Mouse (Mus musculus): Measurements from ENCODE around the gene Sugct. TPM values are rescaled to one million over a fixed set of nuclear protein-coding genes. Genes with fewer than 3 reads are reported as not detected.

Gene Sugct
- total and polyA plus RNA-seq, 2 experiments: 10.9 to 25.4 TPM

DNA sequence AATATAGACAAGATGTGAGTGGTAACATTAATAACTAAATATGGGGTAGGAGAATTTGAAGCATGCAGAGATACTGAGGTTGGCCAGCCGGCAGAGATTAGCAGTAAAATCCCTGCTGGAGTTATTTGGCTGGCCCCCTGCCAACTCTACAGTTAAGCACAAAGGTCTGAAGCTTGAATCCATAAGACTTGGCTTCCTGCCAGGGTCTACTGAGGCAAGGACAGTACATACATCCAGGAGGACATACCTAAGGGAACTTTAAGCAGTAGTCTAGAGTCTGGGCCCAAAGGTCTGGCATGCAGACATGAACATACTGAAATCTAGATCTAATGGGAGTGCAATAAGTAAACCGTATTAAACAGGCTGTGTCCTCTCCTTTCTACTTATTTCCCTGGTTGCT is 865.8 kb downstream of the Sugct start:
- Histone ChIP-seq H3K27ac (replicated peaks; ENCODE audit: insufficient read depth, low read depth, low read length) (no peak overlapping the region), H3K36me3 (ENCODE audit: control insufficient read depth, insufficient read depth, low read length) (no peaks in the 10 kb centered on the region), H3K4me3 (ENCODE audit: insufficient read depth, low read depth, low read length) (no peak overlapping the region), H3K79me2 (ENCODE audit: control insufficient read depth, insufficient read depth, low read length) (no peaks in the 10 kb centered on the region), H3K4me1 (ENCODE audit: control insufficient read depth, insufficient read depth, low read length) (no peaks in the 10 kb centered on the region), H3K9ac (ENCODE audit: low read depth, low read length) (no peak overlapping the region), H3K27me3 (ENCODE audit: control insufficient read depth, insufficient read depth, low read length) (no peaks in the 10 kb centered on the region)
- 47% methylated on average over 2 of the region's 2 CpGs for WGBS
- no peak for TF ChIP-seq CTCF (IDR thresholded peaks at IDR 0.05; ENCODE audit: low read depth, low read length)
- no peak for TF ChIP-seq POLR2A (IDR thresholded peaks at IDR 0.05; ENCODE audit: extremely low read depth, insufficient read depth, low read length)
- DNase-seq (ENCODE audit: extremely low read depth, low read depth, low spot score): peak; percentile 10

GRCm38 (mm10) chr13:16825619-16826018 is 869.7 kb downstream of the Sugct start:
- H3K36me3 ChIP-seq (ENCODE audit: control insufficient read depth, insufficient read depth, low read length): no peaks in the 10 kb centered on the region
- TF ChIP-seq POLR2A (IDR thresholded peaks at IDR 0.05; ENCODE audit: extremely low read depth, insufficient read depth, low read length): no peak
- no peak for TF ChIP-seq CTCF (IDR thresholded peaks at IDR 0.05; ENCODE audit: low read depth, low read length)
- H3K4me1 ChIP-seq (ENCODE audit: control insufficient read depth, insufficient read depth, low read length): no peaks in the 10 kb centered on the region
- no peaks in the 10 kb centered on the region for H3K79me2 ChIP-seq (ENCODE audit: control insufficient read depth, insufficient read depth, low read length)
- no peak for DNase-seq (ENCODE audit: extremely low read depth, low read depth, low spot score)
- no peak overlapping the region for H3K9ac ChIP-seq (ENCODE audit: low read depth, low read length)
- WGBS: 88% methylated on average over 6 of the region's 6 CpGs
- H3K27me3 ChIP-seq (ENCODE audit: control insufficient read depth, insufficient read depth, low read length): no peaks in the 10 kb centered on the region
- H3K27ac ChIP-seq (replicated peaks; ENCODE audit: insufficient read depth, low read depth, low read length): no peak overlapping the region
- H3K4me3 ChIP-seq (ENCODE audit: insufficient read depth, low read depth, low read length): no peak overlapping the region

GRCm38 (mm10) chr13:16821785-16822184 is 873.6 kb downstream of the Sugct start:
- H3K27me3 ChIP-seq (ENCODE audit: control insufficient read depth, insufficient read depth, low read length): no peaks in the 10 kb centered on the region
- H3K27ac ChIP-seq (replicated peaks; ENCODE audit: insufficient read depth, low read depth, low read length): no peak overlapping the region
- no peaks in the 10 kb centered on the region for H3K79me2 ChIP-seq (ENCODE audit: control insufficient read depth, insufficient read depth, low read length)
- no peak for DNase-seq (ENCODE audit: extremely low read depth, low read depth, low spot score)
- WGBS: 90% methylated on average over 4 of the region's 4 CpGs
- no peaks in the 10 kb centered on the region for H3K36me3 ChIP-seq (ENCODE audit: control insufficient read depth, insufficient read depth, low read length)
- H3K9ac ChIP-seq (ENCODE audit: low read depth, low read length): no peak overlapping the region
- no peaks in the 10 kb centered on the region for H3K4me1 ChIP-seq (ENCODE audit: control insufficient read depth, insufficient read depth, low read length)
- no peak for TF ChIP-seq CTCF (IDR thresholded peaks at IDR 0.05; ENCODE audit: low read depth, low read length)
- TF ChIP-seq POLR2A (IDR thresholded peaks at IDR 0.05; ENCODE audit: extremely low read depth, insufficient read depth, low read length): no peak
- no peak overlapping the region for H3K4me3 ChIP-seq (ENCODE audit: insufficient read depth, low read depth, low read length)

DNA sequence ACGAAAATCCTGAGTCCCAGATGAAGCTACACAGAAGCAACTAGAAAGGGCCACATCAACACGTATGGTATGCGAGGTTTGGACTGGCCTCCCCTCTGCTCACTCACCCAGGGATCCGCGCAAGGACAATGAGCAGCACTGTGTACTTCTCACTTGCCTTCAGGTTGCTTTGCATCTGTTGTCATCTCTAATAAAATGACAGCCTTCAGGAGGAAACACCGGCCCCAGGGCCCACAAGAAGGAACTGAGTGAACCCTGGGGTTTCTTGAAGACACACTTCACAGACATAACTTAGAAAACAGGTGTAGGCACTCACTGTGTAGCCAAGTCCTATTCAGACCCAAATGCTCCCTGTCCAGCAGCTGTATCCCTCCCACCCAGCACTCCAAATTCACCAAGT is 877.9 kb downstream of the Sugct start:
- H3K9ac ChIP-seq (ENCODE audit: low read depth, low read length): no peak overlapping the region
- H3K27ac ChIP-seq (replicated peaks; ENCODE audit: insufficient read depth, low read depth, low read length): no peak overlapping the region
- WGBS: 86% methylated on average over 6 of the region's 6 CpGs
- H3K79me2 ChIP-seq (ENCODE audit: control insufficient read depth, insufficient read depth, low read length): no peaks in the 10 kb centered on the region
- no peak overlapping the region for H3K4me3 ChIP-seq (ENCODE audit: insufficient read depth, low read depth, low read length)
- H3K36me3 ChIP-seq (ENCODE audit: control insufficient read depth, insufficient read depth, low read length): no peaks in the 10 kb centered on the region
- no peaks in the 10 kb centered on the region for H3K27me3 ChIP-seq (ENCODE audit: control insufficient read depth, insufficient read depth, low read length)
- TF ChIP-seq CTCF (IDR thresholded peaks at IDR 0.05; ENCODE audit: low read depth, low read length): no peak
- no peak for TF ChIP-seq POLR2A (IDR thresholded peaks at IDR 0.05; ENCODE audit: extremely low read depth, insufficient read depth, low read length)
- no peak for DNase-seq (ENCODE audit: extremely low read depth, low read depth, low spot score)
- H3K4me1 ChIP-seq (ENCODE audit: control insufficient read depth, insufficient read depth, low read length): no peaks in the 10 kb centered on the region

GRCm38 (mm10) chr13:16816747-16817146 is 878.6 kb downstream of the Sugct start:
- no peaks in the 10 kb centered on the region for H3K79me2 ChIP-seq (ENCODE audit: control insufficient read depth, insufficient read depth, low read length)
- no peaks in the 10 kb centered on the region for H3K27me3 ChIP-seq (ENCODE audit: control insufficient read depth, insufficient read depth, low read length)
- no peaks in the 10 kb centered on the region for H3K36me3 ChIP-seq (ENCODE audit: control insufficient read depth, insufficient read depth, low read length)
- TF ChIP-seq CTCF (IDR thresholded peaks at IDR 0.05; ENCODE audit: low read depth, low read length) (no peak), POLR2A (IDR thresholded peaks at IDR 0.05; ENCODE audit: extremely low read depth, insufficient read depth, low read length) (no peak)
- 74% methylated on average over 5 of the region's 5 CpGs for WGBS
- no peak overlapping the region for H3K27ac ChIP-seq (replicated peaks; ENCODE audit: insufficient read depth, low read depth, low read length)
- H3K4me1 ChIP-seq (ENCODE audit: control insufficient read depth, insufficient read depth, low read length): no peaks in the 10 kb centered on the region
- H3K9ac ChIP-seq (ENCODE audit: low read depth, low read length): no peak overlapping the region
- no peak overlapping the region for H3K4me3 ChIP-seq (ENCODE audit: insufficient read depth, low read depth, low read length)
- no peak for DNase-seq (ENCODE audit: extremely low read depth, low read depth, low spot score)

- no peaks in the 10 kb centered on the region for H3K79me2 ChIP-seq (ENCODE audit: control insufficient read depth, insufficient read depth, low read length)
- 84% methylated on average over 2 of the region's 2 CpGs for WGBS
- H3K4me3 ChIP-seq (ENCODE audit: insufficient read depth, low read depth, low read length): no peak overlapping the region
- H3K27ac ChIP-seq (replicated peaks; ENCODE audit: insufficient read depth, low read depth, low read length): no peak overlapping the region
- no peaks in the 10 kb centered on the region for H3K4me1 ChIP-seq (ENCODE audit: control insufficient read depth, insufficient read depth, low read length)
- TF ChIP-seq CTCF (IDR thresholded peaks at IDR 0.05; ENCODE audit: low read depth, low read length) (no peak), POLR2A (IDR thresholded peaks at IDR 0.05; ENCODE audit: extremely low read depth, insufficient read depth, low read length) (no peak)
- no peak for DNase-seq (ENCODE audit: extremely low read depth, low read depth, low spot score)
- no peaks in the 10 kb centered on the region for H3K36me3 ChIP-seq (ENCODE audit: control insufficient read depth, insufficient read depth, low read length)
- H3K9ac ChIP-seq (ENCODE audit: low read depth, low read length): no peak overlapping the region
- no peaks in the 10 kb centered on the region for H3K27me3 ChIP-seq (ENCODE audit: control insufficient read depth, insufficient read depth, low read length)
These were observed 883.1 kb downstream of the Sugct start for GRCm38 (mm10) chr13:16812268-16812667.

Other genes with a start within 250 kb of the Sugct start
- 8.4 and 10.5 TPM in 2 replicates for gene Mplkip, start 361 bp downstream of the Sugct start, total RNA-seq (2014; rRNA removed)
- 4.8 and 6.0 TPM in 2 replicates for gene Mplkip, start 361 bp downstream of the Sugct start, polyA plus RNA-seq (2012; rRNA removed)
- 20.9 and 25.6 TPM in 2 replicates for gene Cdk13, start 109.5 kb upstream of the Sugct start, total RNA-seq (2014; rRNA removed)
- 13.7 and 15.2 TPM in 2 replicates for gene Cdk13, start 109.5 kb upstream of the Sugct start, polyA plus RNA-seq (2012; rRNA removed)
- gene Rala, start 248.7 kb upstream of the Sugct start, total RNA-seq (2014; rRNA removed): 15.6 and 17.3 TPM in 2 replicates
- 8.5 and 9.3 TPM in 2 replicates for gene Rala, start 248.7 kb upstream of the Sugct start, polyA plus RNA-seq (2012; rRNA removed)